ENCODE assay signal across 10 mouse cellular contexts in the genomic region with DNA sequence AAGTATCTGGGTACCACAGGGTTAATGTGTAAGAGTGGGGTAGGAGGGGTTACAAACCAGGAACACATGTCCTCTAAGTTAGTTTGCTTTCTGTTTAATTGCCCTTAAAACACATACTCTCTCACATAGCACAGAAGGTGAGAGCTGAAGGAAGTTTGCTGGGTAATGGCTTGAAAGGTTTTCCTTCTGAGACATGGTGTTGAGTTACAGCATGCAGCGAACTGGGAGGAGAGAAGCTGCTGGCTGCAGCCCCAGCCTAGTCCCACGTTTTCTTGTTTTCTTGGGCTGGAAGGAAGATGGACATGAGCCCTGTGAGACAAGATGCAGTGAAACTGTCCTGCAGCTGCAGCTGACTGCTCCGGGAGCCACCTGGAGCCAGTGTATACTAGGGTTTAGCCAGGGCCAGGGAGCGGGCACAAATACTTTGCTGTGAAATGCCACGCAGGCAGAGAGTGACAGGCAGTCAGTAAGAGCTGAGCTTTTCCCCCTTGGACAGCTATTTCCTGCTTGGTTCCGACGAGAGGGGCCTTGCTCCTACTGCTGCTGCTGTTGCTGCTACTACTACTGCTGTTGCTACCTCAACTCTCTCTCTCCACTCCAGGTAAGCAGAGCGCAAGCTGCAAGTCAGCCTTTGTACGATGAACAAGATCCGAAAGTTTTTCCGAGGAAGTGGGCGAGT. TPM values are rescaled to one million over a fixed set of nuclear protein-coding genes. Genes with fewer than 3 reads are reported as not detected.
A peak's percentile ranks its signal among the peaks of the same experiment; 100 is the strongest.
DNase-seq lines count a peak whose midpoint lies in the region; ATAC-seq and TF ChIP-seq lines count a peak whose summit lies in the region.
"Had no signal": no experiment of that assay in that cellular context is flagged by ENCODE, and none has a peak within 500 bp of the region (broad histone marks: within the 10 kb centered on the region; RNA-seq: fewer than 3 reads in every experiment).

Gene Galnt5, plus strand, starts transcription at position 133 of the 679 bp plus-strand sequence.

- no peak for TF ChIP-seq EP300 in stomach, postnatal 0 days (optimal IDR thresholded peaks at IDR 0.05)

- TF ChIP-seq CTCF in lung, embryonic 14.5 days (IDR thresholded peaks at IDR 0.05; ENCODE audit: low read depth): no peak
- no peak for TF ChIP-seq CTCF in stomach, postnatal 0 days (IDR thresholded peaks at IDR 0.05; ENCODE audit: low read depth)

- H3K27me3 ChIP-seq in lung, embryonic 14.5 days (ENCODE audit: insufficient read depth, low read length): no peaks in the 10 kb centered on the region
- H3K27me3 ChIP-seq in stomach, postnatal 0 days (ENCODE audit: control insufficient read depth, insufficient read depth, low read length): no peaks in the 10 kb centered on the region

- WGBS in lung, embryonic 14.5 days: 14% methylated on average over 12 of the region's 12 CpGs
- WGBS in large intestine, adult 2 months: 12% methylated on average over 12 of the region's 12 CpGs
- 16% methylated on average over 12 of the region's 12 CpGs for WGBS in stomach, postnatal 0 days

- intact Hi-C loops in gastrocnemius, postnatal 36 days (cut with DNase I): no loop called here

- peak within 1 kb of the TSS; percentile 21; the same call in 1 of the 2 replicates for H3K27ac ChIP-seq in lung, embryonic 14.5 days (ENCODE audit: low read depth)
- peak within 1 kb of the TSS; percentile 40; the same call in 1 of the 2 replicates for H3K27ac ChIP-seq in stomach, postnatal 0 days (replicated peaks)

- H3K9ac ChIP-seq in lung, embryonic 14.5 days: peak within 1 kb of the TSS; percentile 36
- H3K9ac ChIP-seq in stomach, postnatal 0 days (ENCODE audit: low read length): peak within 1 kb of the TSS; percentile 35; the same call in 1 of the 2 replicates

- H3K4me3 ChIP-seq in lung, embryonic 14.5 days (ENCODE audit: low read depth, low read length): peak within 1 kb of the TSS; percentile 30
- peak within 1 kb of the TSS; percentile 36 for H3K4me3 ChIP-seq in stomach, postnatal 0 days (ENCODE audit: low read depth, low read length)
- H3K4me3 ChIP-seq: erythroblast, embryonic 14.5 days had no signal

- no peaks in the 10 kb centered on the region for H3K9me3 ChIP-seq in lung, embryonic 14.5 days (ENCODE audit: low read depth, low read length)
- H3K9me3 ChIP-seq in stomach, postnatal 0 days (ENCODE audit: control insufficient read depth, low read length): no peaks in the 10 kb centered on the region

- no peaks in the 10 kb centered on the region for H3K36me3 ChIP-seq in lung, embryonic 14.5 days (ENCODE audit: insufficient read depth)
- no peaks in the 10 kb centered on the region for H3K36me3 ChIP-seq in stomach, postnatal 0 days (ENCODE audit: control insufficient read depth, insufficient read depth, low read length)

- no peaks in the 10 kb centered on the region for H3K4me1 ChIP-seq in lung, embryonic 14.5 days (ENCODE audit: insufficient read depth)
- no peaks in the 10 kb centered on the region for H3K4me1 ChIP-seq in stomach, postnatal 0 days (replicated peaks; ENCODE audit: control insufficient read depth, insufficient read depth)

- peak within 1 kb of the TSS; percentile 61 for H3K4me2 ChIP-seq in lung, embryonic 14.5 days
- peak within 1 kb of the TSS; percentile 49 for H3K4me2 ChIP-seq in stomach, postnatal 0 days (replicated peaks; ENCODE audit: low read depth)

- peak; percentile 84 for ATAC-seq in lung, embryonic 14.5 days (ENCODE audit: insufficient read depth)
- ATAC-seq in stomach, postnatal 0 days (ENCODE audit: low FRiP score, low TSS enrichment): peak; percentile 33; the same call in 1 of the 2 replicates
- ATAC-seq: Patski had no signal

- peak; percentile 66 for DNase-seq in lung, embryonic 14.5 days
- no peak for DNase-seq in lung, postnatal 25 days (ENCODE audit: low spot score)
- DNase-seq in gastrocnemius, postnatal 36 days: peak; percentile 4 to 22
- DNase-seq in large intestine, adult 2 months (ENCODE audit: low read depth, low spot score): peak; percentile 33
- peak; percentile 40 for DNase-seq in stomach, postnatal 0 days (ENCODE audit: low spot score)
- no peak for DNase-seq in urinary bladder, postnatal 25 days (ENCODE audit: low spot score)
- DNase-seq in adrenal gland, postnatal 4 days (ENCODE audit: low spot score in 2 of 2): no peak
- DNase-seq in thymus, adult 18-20 months: no peak

RNA-seq across cellular contexts. Expression of gene Galnt5, which starts in this region (rescaled TPM):
- polyA plus RNA-seq in lung, embryonic 14.5 days (2014; fragmentation: Nextera tagmentation; extraction: Ambion mirVana): 1.3 and 1.8 TPM in 2 replicates
- total RNA-seq in gastrocnemius, postnatal 36 days (2021): 1 to 10 TPM in 1 of 2 experiments, under 1 TPM in 1; 0.89 to 1.0 TPM
- polyA plus RNA-seq in large intestine, adult 2 months (2012; rRNA removed): 1.6 and 1.8 TPM in 2 replicates
- 2.1 and 2.5 TPM in 2 replicates for polyA plus RNA-seq in stomach, postnatal 0 days (2015; fragmentation: Nextera tagmentation; extraction: Ambion mirVana)
- under 1 TPM; 0.20 to 0.34 TPM for total RNA-seq in adrenal gland, postnatal 4 days (2021)
- polyA plus RNA-seq: erythroblast, embryonic 14.5 days; Patski had no signal

Comparison
In these comparisons a context has a peak if more than half of its experiments do, and no peak if none do; other contexts are left out.
1. DNase-seq: peak in lung, embryonic 14.5 days (single experiment), gastrocnemius, postnatal 36 days (2 of 2), large intestine, adult 2 months (single experiment) and stomach, postnatal 0 days (single experiment); none in lung, postnatal 25 days (single experiment), urinary bladder, postnatal 25 days (single experiment), adrenal gland, postnatal 4 days (0 of 2) and thymus, adult 18-20 months (0 of 2).